Mouse (Mus musculus) liver, adult 2 months (tissue): ENCODE data around the gene Edf1.

Experiments used
- CTCF ChIP-seq: fragments of 200-500 bp; IDR thresholded peaks from 2 replicates; pipeline ENCODE4 v1.5.1; 2011; ENCODE audit warnings: low read depth, low read length, control low read depth
- POLR2A ChIP-seq: fragments of 200-500 bp; IDR thresholded peaks from 2 replicates; pipeline ENCODE4 v1.6.1; 2011; ENCODE audit warnings: low read length, control low read depth; ENCODE audit not compliant: insufficient read depth; ENCODE audit errors: extremely low read depth

GRCm38 (mm10) chr2:25575432-25576027, 17.9 kb downstream of the Edf1 start:
- no peak for TF ChIP-seq CTCF
- TF ChIP-seq POLR2A, result no peak
